Mouse (Mus musculus) gastrocnemius, adult 2 months (tissue): Measurements from ENCODE around the gene Mmp20. TPM values are rescaled to one million over a fixed set of nuclear protein-coding genes. Genes with fewer than 3 reads are reported as not detected.

ENCODE experiments used
- DNase-seq: peaks from one replicate; pipeline ENCODE4 v3.0.0; 2022
- H3K27ac ChIP-seq: fragments of 200-600 bp; 2 replicates; pipeline ENCODE4 v1.8.1; 2022; ENCODE audit warnings: mild to moderate bottlenecking
- H3K4me3 ChIP-seq: fragments of 200-600 bp; 2 replicates; pipeline ENCODE4 v1.8.1; 2022; ENCODE audit warnings: mild to moderate bottlenecking, moderate library complexity
- CTCF ChIP-seq: fragments of 200-600 bp; IDR thresholded peaks from 2 replicates; pipeline ENCODE4 v1.8.1; 2022; ENCODE audit warnings: antibody characterized with exemption, mild to moderate bottlenecking, moderate library complexity
- intact Hi-C: fragments of 180-260 bp; cut with DNase I; formaldehyde crosslinking; loops from one replicate; pipeline ENCODE4 v1.15.1; 2025
- total RNA-seq, 2 experiments: library from RNA; stranded (reverse); gene quantifications; 2 replicates each; pipeline ENCODE4 v1.2.3; 2021

Gene Mmp20
- total RNA-seq, 2 experiments from 2014 or later: not detected

DNA sequence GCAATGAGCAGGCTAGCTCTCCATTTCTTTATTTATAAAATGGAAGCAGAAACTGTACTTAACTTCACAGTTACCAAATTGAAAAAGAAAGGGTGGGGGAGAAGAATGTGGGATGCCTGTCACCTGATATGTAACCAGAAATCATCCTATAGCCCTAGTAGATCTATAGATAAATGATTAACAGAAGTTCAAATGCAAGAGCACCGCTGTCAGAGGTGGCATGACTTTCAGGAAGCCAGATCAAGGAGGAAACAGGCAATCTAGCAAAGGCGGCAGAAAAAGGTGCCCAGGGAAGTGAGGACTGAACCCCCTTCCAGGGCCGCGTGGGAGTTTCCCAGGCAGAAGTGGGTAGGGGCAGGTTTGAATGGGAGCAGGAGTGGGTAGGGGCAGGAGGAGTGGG is 29.9 kb downstream of the Mmp20 start:
- intact Hi-C loops: no loop called here
- H3K27ac ChIP-seq: no peak overlapping the region

DNA sequence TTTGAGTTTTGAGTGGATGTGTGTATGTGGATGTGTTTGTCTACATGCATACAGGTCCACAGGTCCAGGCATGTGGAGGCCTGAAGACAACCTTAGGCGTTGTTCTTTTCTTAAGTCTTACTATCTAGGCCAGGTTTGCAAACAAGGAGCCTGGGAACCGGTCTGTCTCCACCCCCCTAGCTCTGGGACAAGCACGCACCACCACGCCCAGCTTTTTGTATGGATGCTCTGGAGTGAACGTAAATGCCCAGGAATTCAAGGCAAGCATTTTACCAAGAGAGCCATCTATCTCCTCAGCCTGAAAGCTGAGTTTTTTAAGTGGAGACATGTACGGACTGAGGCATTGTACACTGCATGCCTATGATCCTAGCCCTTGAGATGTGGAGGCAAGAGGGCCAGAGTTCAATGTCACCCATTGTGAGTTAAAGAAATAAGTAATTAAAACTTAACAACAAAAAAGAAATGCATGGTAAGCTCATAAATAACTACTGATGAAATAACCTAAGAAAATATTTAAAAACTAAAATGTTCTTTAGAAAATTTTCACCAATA is 31.5 kb downstream of the Mmp20 start:
- Histone ChIP-seq H3K4me3 (no peak overlapping the region), H3K27ac (no peak overlapping the region)
- no peak for DNase-seq
- intact Hi-C loops: no loop called here
- TF ChIP-seq CTCF: no peak

More for the DNA sequence above, 29.9 kb downstream of the Mmp20 start:
- TF ChIP-seq CTCF: no peak
- no peak for DNase-seq
- H3K4me3 ChIP-seq: no peak overlapping the region

DNA sequence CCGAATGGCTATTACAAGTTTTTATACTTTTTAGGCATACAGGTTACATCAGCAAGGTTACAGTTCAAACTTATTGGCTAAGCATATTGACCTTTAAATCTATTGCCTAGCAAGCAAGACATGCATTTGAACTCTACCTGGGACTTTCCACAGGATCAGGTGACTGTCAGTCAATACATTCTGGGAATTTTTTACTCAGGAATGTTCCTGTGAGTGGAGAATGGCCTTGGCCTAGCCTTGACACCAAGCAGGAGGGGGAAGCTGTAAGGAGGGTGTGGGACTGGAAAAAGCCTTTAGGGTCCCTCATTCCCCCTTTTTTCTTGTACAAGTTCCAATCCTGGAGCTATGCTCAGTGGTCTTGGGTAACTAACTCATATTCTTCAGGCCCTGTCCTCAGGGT is 33.3 kb downstream of the Mmp20 start:
- no peak for DNase-seq
- no peak for TF ChIP-seq CTCF
- H3K4me3 ChIP-seq: no peak overlapping the region
- H3K27ac ChIP-seq: no peak overlapping the region
- intact Hi-C loops: no loop called here

DNA sequence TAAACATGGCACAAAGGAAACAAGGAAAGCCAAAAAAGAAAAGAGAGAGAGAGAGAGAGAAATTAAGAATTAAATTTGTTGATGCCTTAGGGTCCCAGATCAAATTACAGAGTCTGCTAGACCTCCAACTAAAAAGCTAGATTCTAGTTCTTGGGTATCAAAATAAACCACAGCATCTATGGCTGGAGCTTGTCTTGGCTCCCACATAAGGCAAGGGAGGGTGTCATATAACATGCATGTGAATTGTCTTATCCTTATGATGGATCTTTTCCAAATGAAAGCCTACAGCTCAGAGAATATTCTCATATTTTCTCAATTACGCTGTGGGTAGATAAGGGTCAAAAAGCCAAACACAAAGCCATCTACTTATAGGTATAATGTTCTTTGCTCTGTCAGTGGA is 41.6 kb downstream of the Mmp20 start:
- Histone ChIP-seq H3K4me3 (no peak overlapping the region), H3K27ac (no peak overlapping the region)
- intact Hi-C loops: no loop called here
- no peak for DNase-seq
- TF ChIP-seq CTCF: no peak

DNA sequence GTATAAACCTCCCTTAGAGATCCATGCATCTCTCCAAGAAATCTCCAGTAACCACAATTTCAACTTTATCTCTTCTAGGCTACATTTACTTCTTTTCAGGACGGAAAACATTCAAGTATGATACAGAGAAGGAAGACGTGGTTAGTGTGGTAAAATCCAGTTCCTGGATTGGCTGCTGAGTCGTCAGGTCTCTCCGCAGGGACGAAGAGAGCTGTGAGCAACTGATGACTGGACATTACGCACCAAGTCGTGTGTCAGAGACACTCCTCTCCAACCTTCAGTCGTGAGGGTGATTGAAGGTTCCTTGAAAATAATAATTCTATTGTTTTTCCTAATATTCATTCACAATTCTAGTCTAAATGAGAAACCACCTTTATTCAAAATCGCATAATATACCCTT is 45.0 kb downstream of the Mmp20 start:
- no peak for TF ChIP-seq CTCF
- intact Hi-C loops: no loop called here
- Histone ChIP-seq H3K4me3 (no peak overlapping the region), H3K27ac (no peak overlapping the region)
- no peak for DNase-seq

DNA sequence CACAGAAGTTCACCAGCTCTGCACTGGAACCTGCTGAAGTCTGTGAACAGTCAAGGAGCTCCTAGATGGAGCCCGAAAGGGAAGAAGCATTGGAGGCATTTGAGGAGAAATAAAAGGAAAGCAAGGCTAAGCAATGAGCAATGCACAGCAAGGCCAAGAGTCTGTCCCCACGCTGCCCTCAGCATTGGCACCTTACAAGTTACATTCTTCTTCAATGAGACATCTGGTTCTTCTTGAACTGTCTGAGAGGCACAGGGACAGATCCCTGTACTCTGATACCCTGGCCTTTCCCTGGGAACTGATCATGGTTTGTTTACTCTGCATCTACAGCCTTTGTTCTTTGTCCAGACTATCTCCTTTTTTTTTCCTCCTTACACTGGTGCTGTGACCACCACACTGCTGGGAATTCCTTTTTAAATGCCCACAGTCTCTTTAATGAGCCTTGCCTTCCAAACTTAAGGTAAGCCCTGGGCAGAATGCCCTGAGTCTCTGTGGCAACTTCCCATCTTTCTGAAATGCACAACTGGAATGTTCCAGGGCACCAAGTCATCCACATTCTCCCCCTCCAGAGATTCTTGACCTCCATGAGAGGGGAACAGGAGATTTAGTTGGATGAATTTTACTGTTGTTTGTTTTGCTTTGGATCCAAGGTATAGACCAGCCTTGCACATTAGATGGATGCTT is 50.3 kb downstream of the Mmp20 start:
- no peak overlapping the region for H3K4me3 ChIP-seq
- intact Hi-C loops: no loop called here
- H3K27ac ChIP-seq: peak overlapping the region; percentile 72
- peak; percentile 18 for DNase-seq
- TF ChIP-seq CTCF: no peak

DNA sequence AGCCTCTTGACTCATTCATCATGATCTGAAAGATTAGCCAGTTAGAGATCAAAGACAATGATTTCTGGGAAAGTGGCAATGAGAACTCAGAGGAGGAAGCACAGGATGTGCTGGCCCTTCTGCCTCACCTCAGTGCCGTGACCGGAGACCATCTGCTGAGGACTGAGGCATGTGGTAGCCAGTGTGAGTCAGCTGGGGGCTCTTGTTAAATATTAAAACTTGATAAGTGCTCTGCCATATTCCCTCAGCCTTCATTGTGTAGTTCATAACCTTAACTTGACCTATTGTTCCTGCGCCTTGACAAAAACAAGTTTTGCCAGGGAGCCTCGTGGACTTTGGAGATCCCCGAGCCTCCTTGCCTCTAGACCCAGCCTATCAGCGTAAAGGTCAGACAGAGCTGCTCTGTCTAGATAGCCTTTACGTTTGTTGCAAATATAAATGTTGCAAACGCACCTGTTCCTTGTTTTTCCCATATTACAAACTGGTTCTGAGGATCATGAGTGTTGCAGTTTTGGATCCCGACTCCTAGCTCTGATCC is 54.1 kb downstream of the Mmp20 start:
- Histone ChIP-seq H3K4me3 (no peak overlapping the region), H3K27ac (no peak overlapping the region)
- no peak for DNase-seq
- intact Hi-C loops: no loop called here
- TF ChIP-seq CTCF: no peak

DNA sequence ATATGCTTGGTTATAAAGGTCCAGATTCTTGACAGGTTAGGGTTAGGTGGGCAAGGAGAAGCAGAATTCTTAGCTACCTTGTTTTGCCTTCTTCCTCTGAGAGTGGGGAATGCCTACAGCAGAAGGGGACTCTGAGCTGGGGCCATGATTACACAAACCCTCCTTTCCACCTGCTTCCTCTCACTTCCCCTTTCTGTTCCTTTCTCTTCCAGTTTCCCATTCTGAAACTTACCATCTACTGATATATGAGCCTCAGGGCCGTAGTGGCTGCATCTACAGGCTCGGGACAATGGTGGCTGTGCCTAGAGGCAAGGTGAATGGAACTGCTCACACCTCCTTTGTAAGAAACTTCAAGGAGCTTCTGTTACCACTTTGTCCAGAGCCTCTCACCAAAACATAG is 58.0 kb downstream of the Mmp20 start:
- H3K4me3 ChIP-seq: no peak overlapping the region
- TF ChIP-seq CTCF: no peak
- intact Hi-C loops: no loop called here
- DNase-seq: no peak
- no peak overlapping the region for H3K27ac ChIP-seq

DNA sequence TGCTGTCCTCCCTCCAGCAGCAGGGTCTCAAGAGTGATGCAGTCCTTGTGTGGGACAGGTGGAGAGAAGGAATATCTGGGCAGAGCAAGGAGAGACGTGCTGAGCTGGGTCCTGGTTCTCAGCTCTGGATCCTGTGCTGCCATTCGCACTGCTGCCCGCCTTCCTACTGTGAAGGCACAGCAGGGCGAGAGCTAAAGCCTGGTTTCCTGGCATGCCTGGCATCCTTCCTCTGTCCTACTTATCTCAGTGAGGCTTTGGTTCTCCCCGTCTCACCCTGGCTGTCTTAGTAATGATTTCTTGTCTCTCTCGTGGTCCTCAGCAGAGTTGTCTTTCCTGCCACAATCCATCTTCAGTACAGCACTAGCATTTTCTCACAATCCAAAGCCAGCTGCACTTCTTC is 61.8 kb downstream of the Mmp20 start:
- no peak for TF ChIP-seq CTCF
- H3K27ac ChIP-seq: no peak overlapping the region
- intact Hi-C loops: no loop called here
- no peak overlapping the region for H3K4me3 ChIP-seq
- DNase-seq: no peak

DNA sequence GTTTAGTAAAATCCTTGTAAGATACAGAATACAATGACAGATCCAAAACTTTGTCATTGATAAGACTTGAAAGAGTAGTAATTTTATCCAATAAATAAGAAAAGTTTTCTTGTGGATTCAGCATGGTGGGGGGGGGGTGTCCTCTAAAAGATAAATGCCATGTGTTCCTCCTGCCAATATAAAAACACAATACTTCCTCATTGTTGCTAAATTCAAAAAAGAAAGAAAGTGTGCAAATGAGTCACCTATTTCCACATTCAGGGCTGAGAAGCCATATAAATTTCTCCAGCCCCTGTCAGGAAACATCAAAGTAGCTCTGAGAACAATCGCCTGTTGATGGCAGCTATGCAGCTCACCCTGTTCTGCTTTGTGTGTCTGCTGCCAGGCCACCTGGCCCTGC is 63.8 kb downstream of the Mmp20 start, which contains the start of gene Mmp7:
Mmp7 (plus strand) TSS at position 301 of the 400 bp plus-strand sequence.
- Histone ChIP-seq H3K27ac (no peak within 1 kb of the TSS), H3K4me3 (no peak within 1 kb of the TSS)
- intact Hi-C loops: no loop called here
- no peak for TF ChIP-seq CTCF
- no peak for DNase-seq

DNA sequence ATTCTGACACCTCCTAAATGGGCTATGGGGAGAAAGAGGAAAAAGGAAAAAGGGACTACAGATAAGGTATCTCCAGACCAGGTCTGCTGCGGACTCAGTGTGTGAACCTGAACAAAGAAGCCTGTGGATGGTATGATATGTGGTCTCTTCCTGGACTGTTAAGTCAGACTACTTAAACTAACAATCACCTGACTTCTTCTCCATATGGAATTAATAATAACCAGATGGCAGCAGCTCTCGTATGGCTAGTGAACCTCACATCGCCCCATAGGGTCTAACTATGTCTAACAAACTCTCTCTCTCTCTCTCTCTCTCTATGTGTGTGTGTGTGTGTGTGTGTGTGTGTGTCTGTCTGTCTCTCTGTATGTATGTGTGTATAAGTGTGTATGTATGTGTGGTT is 65.9 kb downstream of the Mmp20 start:
- DNase-seq: no peak
- no peak overlapping the region for H3K4me3 ChIP-seq
- intact Hi-C loops: no loop called here
- no peak for TF ChIP-seq CTCF
- H3K27ac ChIP-seq: no peak overlapping the region

DNA sequence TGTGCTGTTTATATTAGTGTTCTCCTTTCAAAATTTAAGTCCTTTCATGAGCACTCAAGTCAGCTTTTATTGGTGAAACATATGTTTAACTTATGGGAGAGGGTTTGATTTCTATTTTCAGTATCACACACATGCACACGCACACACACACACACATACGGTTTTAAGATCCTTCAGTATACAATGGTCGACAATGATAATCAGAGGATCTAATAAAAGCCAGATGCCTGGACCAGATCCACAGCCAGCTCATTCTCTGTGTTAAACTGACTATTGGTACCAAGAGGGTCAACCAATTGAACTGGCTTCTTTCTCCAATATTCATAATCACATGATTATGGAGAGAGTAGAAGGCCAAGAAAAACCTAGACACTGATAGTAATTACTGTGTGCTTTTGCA is 67.6 kb downstream of the Mmp20 start:
- Histone ChIP-seq H3K27ac (no peak overlapping the region), H3K4me3 (no peak overlapping the region)
- no peak for TF ChIP-seq CTCF
- no peak for DNase-seq
- intact Hi-C loops: no loop called here

DNA sequence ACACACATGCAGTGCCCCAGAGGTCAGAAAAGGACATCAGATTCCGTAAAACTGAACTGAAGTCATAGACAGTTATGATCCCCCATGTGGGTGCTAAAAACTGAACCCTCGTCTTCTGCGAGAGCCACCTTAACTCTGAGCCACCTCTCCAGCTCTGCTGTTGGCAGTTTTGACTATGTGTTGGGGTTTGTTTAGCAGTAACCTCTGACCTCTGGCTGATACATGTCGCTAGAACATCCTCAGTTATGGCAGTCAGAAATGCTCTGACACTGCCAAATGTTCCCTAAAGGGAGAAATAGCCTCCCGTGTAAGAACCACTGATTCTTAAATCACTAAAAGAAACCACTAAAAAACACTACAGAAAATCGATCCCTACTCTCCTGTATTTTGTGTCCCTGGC is 80.7 kb downstream of the Mmp20 start:
- Histone ChIP-seq H3K4me3 (no peak overlapping the region), H3K27ac (no peak overlapping the region)
- intact Hi-C loops: no loop called here
- DNase-seq: no peak
- no peak for TF ChIP-seq CTCF

DNA sequence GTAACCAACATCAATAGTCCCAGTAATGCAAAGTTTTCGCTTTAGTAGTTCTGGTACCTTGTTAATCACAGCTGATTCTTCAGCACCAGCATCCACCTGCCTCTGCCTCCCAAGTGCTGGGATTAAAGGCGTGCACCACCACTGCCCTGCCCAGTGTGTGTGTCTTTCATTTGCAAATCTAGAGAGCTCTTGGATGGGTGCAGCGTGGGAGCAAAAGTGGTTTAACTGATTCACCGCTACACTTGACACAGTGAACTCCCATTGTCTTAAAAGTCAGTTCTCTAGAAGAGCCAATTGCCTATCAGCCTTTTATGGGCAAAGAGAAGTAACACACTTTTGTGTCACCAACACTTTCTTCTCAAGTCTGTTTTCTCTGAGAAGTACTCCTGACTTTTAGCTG is 83.2 kb downstream of the Mmp20 start:
- no peak for DNase-seq
- Histone ChIP-seq H3K4me3 (no peak overlapping the region), H3K27ac (no peak overlapping the region)
- intact Hi-C loops: loop anchor here (5.0 to 10.0 kb wide), 3 partner anchors 146 to 494 kb away; no protein-coding TSS in a partner anchor
- TF ChIP-seq CTCF: no peak
